ENCODE assay signal across 8 mouse cellular contexts in the genomic region with DNA sequence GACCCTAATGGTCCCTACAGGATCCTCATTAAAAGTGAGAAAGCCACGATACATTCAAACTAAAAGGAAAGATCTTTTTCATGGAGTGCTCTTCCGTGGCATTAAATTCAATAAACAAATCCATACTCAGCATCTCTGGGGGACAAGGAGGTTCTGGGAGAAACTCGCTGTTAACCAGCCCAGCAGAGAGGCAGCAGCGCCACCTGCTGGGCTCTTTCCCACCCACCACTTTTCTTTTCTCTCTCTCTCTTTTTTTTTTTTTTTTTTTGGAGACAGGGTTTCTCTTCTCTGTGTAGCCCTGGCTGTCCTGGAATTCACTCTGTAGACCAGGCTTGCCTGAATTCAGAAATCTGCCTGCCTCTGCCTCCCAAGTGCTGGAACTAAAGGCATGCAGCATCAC. TPM values are rescaled to one million over a fixed set of nuclear protein-coding genes. Genes with fewer than 3 reads are reported as not detected.
DNase-seq lines count a peak whose midpoint lies in the region; ATAC-seq and TF ChIP-seq lines count a peak whose summit lies in the region.
"Had no signal": no experiment of that assay in that cellular context is flagged by ENCODE, and none has a peak within 500 bp of the region (broad histone marks: within the 10 kb centered on the region; RNA-seq: fewer than 3 reads in every experiment).

No protein-coding gene starts in this region.

- H3K4me1 ChIP-seq in G1E (ENCODE audit: insufficient read depth, low read depth, low read length), result 0 out of 2 replicates have a peak, but pooled peaks cover 2% of the 10 kb centered on the region
- H3K4me1 ChIP-seq in embryonic facial prominence, embryonic 14.5 days (ENCODE audit: control insufficient read depth, insufficient read depth, low read length), result peaks cover 15% of the 10 kb centered on the region
- H3K4me1 ChIP-seq in neural tube, embryonic 11.5 days (ENCODE audit: control insufficient read depth, insufficient read depth, low read length), result peaks cover 19% of the 10 kb centered on the region
- H3K4me1 ChIP-seq: megakaryocyte, embryonic 14.5 days had no signal

- DNase-seq in layer of hippocampus, adult 11-12 months (ENCODE audit: low spot score), result peak; percentile 78
- DNase-seq in layer of hippocampus, adult 9-11 months, result no peak
- DNase-seq in G1E (ENCODE audit: low spot score), result peak; percentile 53
- DNase-seq in brain, adult 2 months (ENCODE audit: low read depth, low spot score), result peak; percentile 87
- peak; percentile 88 for DNase-seq in embryonic facial prominence, embryonic 14.5 days (ENCODE audit: low spot score)
- DNase-seq in left cerebral cortex, adult 2 months (ENCODE audit: extremely low spot score in 1 of 2, low spot score in 2 of 2), result peak; percentile 66 to 68
- peak; percentile 82 for DNase-seq in neural tube, embryonic 11.5 days (ENCODE audit: low spot score)

- no peak overlapping the region for H3K27ac ChIP-seq in embryonic facial prominence, embryonic 14.5 days (replicated peaks; ENCODE audit: low read depth, low read length)
- no peak overlapping the region for H3K27ac ChIP-seq in left cerebral cortex, adult 2 months
- H3K27ac ChIP-seq in neural tube, embryonic 11.5 days (ENCODE audit: low read depth, low read length), result no peak overlapping the region

- intact Hi-C loops in left cerebral cortex, adult 2 months (cut with DNase I), result loop anchor here (1.0 to 2.0 kb wide), 4 partner anchors 446 to 734 kb away; no protein-coding TSS in a partner anchor

- no peak overlapping the region for H3K4me3 ChIP-seq in G1E (ENCODE audit: low read depth, low read length)
- no peak overlapping the region for H3K4me3 ChIP-seq in embryonic facial prominence, embryonic 14.5 days (ENCODE audit: low read depth, low read length)
- H3K4me3 ChIP-seq in left cerebral cortex, adult 2 months, result no peak overlapping the region
- H3K4me3 ChIP-seq in neural tube, embryonic 11.5 days (ENCODE audit: low read depth, low read length), result no peak overlapping the region
- H3K4me3 ChIP-seq: megakaryocyte, embryonic 14.5 days had no signal

- peaks cover 10% of the 10 kb centered on the region; the same call in 1 of the 2 replicates for H3K27me3 ChIP-seq in G1E (ENCODE audit: insufficient read depth, low read length)
- peaks cover 16% of the 10 kb centered on the region for H3K27me3 ChIP-seq in embryonic facial prominence, embryonic 14.5 days (replicated peaks; ENCODE audit: control insufficient read depth, insufficient read depth, low read length)
- peaks cover 24% of the 10 kb centered on the region for H3K27me3 ChIP-seq in neural tube, embryonic 11.5 days (ENCODE audit: control insufficient read depth, insufficient read depth, low read length)

- no peak for ATAC-seq in G1E (ENCODE audit: extremely low read depth, insufficient number of reproducible peaks, low FRiP score, poor library complexity, severe bottlenecking)
- ATAC-seq in embryonic facial prominence, embryonic 14.5 days (ENCODE audit: low read depth), result peak; percentile 20; the same call in 1 of the 2 replicates
- ATAC-seq in neural tube, embryonic 11.5 days (ENCODE audit: insufficient read depth, low FRiP score, low TSS enrichment), result no peak

- H3K36me3 ChIP-seq in G1E (replicated peaks), result peaks cover 54% of the 10 kb centered on the region
- H3K36me3 ChIP-seq in embryonic facial prominence, embryonic 14.5 days (ENCODE audit: control insufficient read depth, insufficient read depth, low read length), result peaks cover 40% of the 10 kb centered on the region
- H3K36me3 ChIP-seq in neural tube, embryonic 11.5 days (ENCODE audit: control insufficient read depth, insufficient read depth, low read length), result no peaks in the 10 kb centered on the region

- 6% methylated on average over 4 of the region's 4 CpGs for WGBS in embryonic facial prominence, embryonic 14.5 days
- WGBS in neural tube, embryonic 11.5 days, result 5% methylated on average over 4 of the region's 4 CpGs

- TF ChIP-seq CTCF in G1E (IDR thresholded peaks at IDR 0.05; ENCODE audit: low read depth, low read length), result peak; percentile 44; the same call in 1 of the 2 replicates
- TF ChIP-seq CTCF in left cerebral cortex, adult 2 months (IDR thresholded peaks at IDR 0.05), result peak; percentile 83

- H3K9me3 ChIP-seq in G1E (replicated peaks), result no peaks in the 10 kb centered on the region
- H3K9me3 ChIP-seq in embryonic facial prominence, embryonic 14.5 days (ENCODE audit: control insufficient read depth, low read length), result no peaks in the 10 kb centered on the region
- H3K9me3 ChIP-seq in neural tube, embryonic 11.5 days (ENCODE audit: control insufficient read depth, low read length), result no peaks in the 10 kb centered on the region
- H3K9me3 ChIP-seq: megakaryocyte, embryonic 14.5 days had no signal

- H3K4me2 ChIP-seq in embryonic facial prominence, embryonic 14.5 days (ENCODE audit: low read depth, low read length), result no peak overlapping the region
- H3K4me2 ChIP-seq in neural tube, embryonic 11.5 days (ENCODE audit: low read depth), result no peak overlapping the region

- no peak overlapping the region for H3K9ac ChIP-seq in embryonic facial prominence, embryonic 14.5 days (ENCODE audit: low read depth, low read length)
- H3K9ac ChIP-seq in neural tube, embryonic 11.5 days (ENCODE audit: low read length), result no peak overlapping the region

RNA-seq across cellular contexts. Expression of gene Utp11, which starts 18.4 kb away (rescaled TPM):
- 80.4 and 94.2 TPM in 2 replicates for total RNA-seq in G1E (2014; fragmentation: Nextera tagmentation)
- 69.2 and 94.3 TPM in 2 replicates for total RNA-seq in G1E (2017)
- polyA plus RNA-seq in G1E (2012), result 12.6 and 16.7 TPM in 2 replicates
- 58.6 and 62.7 TPM in 2 replicates for polyA plus RNA-seq in embryonic facial prominence, embryonic 14.5 days (2014; fragmentation: Nextera tagmentation; extraction: Ambion mirVana)
- 10 to 100 TPM; 13.3 to 15.7 TPM for total RNA-seq in left cerebral cortex, adult 2 months (2021)
- polyA plus RNA-seq in neural tube, embryonic 11.5 days (2014; fragmentation: Nextera tagmentation; extraction: Ambion mirVana), result 54.0 and 56.7 TPM in 2 replicates

RNA-seq across cellular contexts. Expression of gene Pou3f1, which starts 18.4 kb away (rescaled TPM):
- total RNA-seq in G1E (2014; fragmentation: Nextera tagmentation) (not detected in 2 replicates), G1E (2017) (0.05 TPM in 1 of 2 replicates, not detected in the other)
- polyA plus RNA-seq in G1E (2012), result not detected in 2 replicates
- polyA plus RNA-seq in embryonic facial prominence, embryonic 14.5 days (2014; fragmentation: Nextera tagmentation; extraction: Ambion mirVana), result 1.2 and 1.7 TPM in 2 replicates
- 10 to 100 TPM; 16.9 to 18.8 TPM for total RNA-seq in left cerebral cortex, adult 2 months (2021)
- polyA plus RNA-seq in neural tube, embryonic 11.5 days (2014; fragmentation: Nextera tagmentation; extraction: Ambion mirVana), result 17.0 and 17.1 TPM in 2 replicates

RNA-seq across cellular contexts. Expression of gene Fhl3, which starts 25.5 kb away (rescaled TPM):
- total RNA-seq in G1E (2014; fragmentation: Nextera tagmentation) (22.9 and 29.7 TPM in 2 replicates), G1E (2017) (13.5 and 15.2 TPM in 2 replicates)
- 27.6 and 28.2 TPM in 2 replicates for polyA plus RNA-seq in G1E (2012)
- polyA plus RNA-seq in embryonic facial prominence, embryonic 14.5 days (2014; fragmentation: Nextera tagmentation; extraction: Ambion mirVana), result 15.7 and 18.2 TPM in 2 replicates
- 1 to 10 TPM; 1.4 to 2.2 TPM for total RNA-seq in left cerebral cortex, adult 2 months (2021)
- 6.2 and 6.5 TPM in 2 replicates for polyA plus RNA-seq in neural tube, embryonic 11.5 days (2014; fragmentation: Nextera tagmentation; extraction: Ambion mirVana)

RNA-seq across cellular contexts. Expression of gene Sf3a3, which starts 39.5 kb away (rescaled TPM):
- total RNA-seq in G1E (2014; fragmentation: Nextera tagmentation) (106 and 126 TPM in 2 replicates), G1E (2017) (168 and 172 TPM in 2 replicates)
- 53.7 and 56.7 TPM in 2 replicates for polyA plus RNA-seq in G1E (2012)
- polyA plus RNA-seq in embryonic facial prominence, embryonic 14.5 days (2014; fragmentation: Nextera tagmentation; extraction: Ambion mirVana), result 110 and 118 TPM in 2 replicates
- total RNA-seq in left cerebral cortex, adult 2 months (2021), result 10 to 100 TPM; 33.0 to 35.6 TPM
- polyA plus RNA-seq in neural tube, embryonic 11.5 days (2014; fragmentation: Nextera tagmentation; extraction: Ambion mirVana), result 196 TPM in 2 replicates
